Mouse (Mus musculus) stomach, postnatal 0 days (tissue): ENCODE measurements around the gene Zfp740. TPM values are rescaled to one million over a fixed set of nuclear protein-coding genes. Genes with fewer than 3 reads are reported as not detected.

Experiments
- ATAC-seq: fragments of 200-750 bp; cut with Nextera tagmentation; 2 replicates; pipeline ENCODE4 v1.8.0; 2017; ENCODE audit not compliant: low FRiP score, low TSS enrichment
- DNase-seq: peaks from one replicate; pipeline ENCODE4 v3.0.0-alpha.2; 2016; ENCODE audit warnings: low spot score
- H3K27ac ChIP-seq: fragments of 300-500 bp; sonication (generic); replicated peaks from 2 replicates; pipeline ENCODE4 v1.5.1; 2014; ENCODE audit warnings: mild to moderate bottlenecking, control low read depth
- H3K27me3 ChIP-seq: fragments of 300-500 bp; sonication (generic); 2 replicates; pipeline ENCODE4 v1.6.1; 2014; ENCODE audit warnings: low read length; ENCODE audit not compliant: control insufficient read depth, insufficient read depth
- H3K36me3 ChIP-seq: fragments of 300-500 bp; sonication (generic); 2 replicates; pipeline ENCODE4 v1.6.1; 2014; ENCODE audit warnings: low read length, mixed read lengths; ENCODE audit not compliant: control insufficient read depth, insufficient read depth
- H3K4me1 ChIP-seq: fragments of 300-500 bp; sonication (generic); replicated peaks from 2 replicates; pipeline ENCODE4 v1.6.1; 2014; ENCODE audit warnings: antibody characterized with exemption; ENCODE audit not compliant: control insufficient read depth, insufficient read depth
- H3K4me2 ChIP-seq: fragments of 300-500 bp; sonication (generic); replicated peaks from 2 replicates; pipeline ENCODE4 v1.6.1; 2014; ENCODE audit warnings: low read depth, mild to moderate bottlenecking, control low read depth, moderate library complexity
- H3K4me3 ChIP-seq: fragments of 300-500 bp; sonication (generic); 2 replicates; pipeline ENCODE4 v1.5.1; 2014; ENCODE audit warnings: low read depth, low read length, control low read depth
- H3K9ac ChIP-seq: fragments of 300-500 bp; sonication (generic); 2 replicates; pipeline ENCODE4 v1.6.1; 2014; ENCODE audit warnings: mild to moderate bottlenecking, low read length, control low read depth, mixed read lengths
- H3K9me3 ChIP-seq: fragments of 300-500 bp; sonication (generic); 2 replicates; pipeline ENCODE4 v1.6.1; 2016; ENCODE audit warnings: low read length; ENCODE audit not compliant: control insufficient read depth
- CTCF ChIP-seq: IDR thresholded peaks from 2 replicates; pipeline ENCODE4 v1.5.1; 2016; ENCODE audit warnings: antibody characterized with exemption, low read depth, mild to moderate bottlenecking, moderate library complexity
- EP300 ChIP-seq: optimal IDR thresholded peaks from 2 replicates; pipeline ENCODE3; 2016; ENCODE audit warnings: antibody characterized with exemption
- WGBS: fragments of 180-500 bp; shearing (Covaris S2); extraction: QIAGEN DNeasy Blood & Tissue Kit; methylation state at CpG from one replicate; pipeline ENCODE4 v1.1.7; 2014; 5-methylcytosine and 5-hydroxymethylcytosine counted together
- polyA plus RNA-seq: library from polyadenylated mRNA; unstranded; fragments of >200 nt; fragmentation: Nextera tagmentation; extraction: Ambion mirVana; gene quantifications from 2 replicates; pipeline ENCODE4 v1.2.1, GENCODE M21; 2015

The Zfp740 gene
- polyA plus RNA-seq, 1 experiment from 2014 or later, result 20.2 TPM

DNA sequence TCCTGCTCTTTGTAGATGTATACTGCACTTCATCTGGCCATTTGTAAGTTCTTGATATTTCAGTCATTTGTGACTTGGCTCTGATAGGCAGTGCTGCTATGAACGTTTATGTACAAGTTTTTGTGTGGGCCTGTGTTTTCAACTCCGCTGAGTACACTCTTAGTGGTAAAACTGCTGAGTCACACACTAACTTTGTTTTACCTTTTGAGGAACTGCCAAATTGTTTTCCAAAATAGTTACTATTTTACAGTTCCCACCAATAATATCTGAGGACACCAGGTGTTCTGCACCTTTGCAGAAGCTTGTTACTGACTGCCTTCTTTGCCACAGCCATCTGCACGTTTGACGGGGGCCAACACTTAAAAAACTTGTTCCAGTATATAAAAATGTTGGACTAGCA is 8.6 kb upstream of the Zfp740 start:
- no peak for TF ChIP-seq CTCF
- no peak for TF ChIP-seq EP300
- Histone ChIP-seq H3K27ac (no peak overlapping the region), H3K36me3 (no peaks in the 10 kb centered on the region), H3K4me3 (no peak overlapping the region), H3K4me1 (no peaks in the 10 kb centered on the region), H3K4me2 (no peak overlapping the region), H3K9ac (no peak overlapping the region), H3K9me3 (no peaks in the 10 kb centered on the region), H3K27me3 (no peaks in the 10 kb centered on the region)
- no peak for DNase-seq
- ATAC-seq, result no peak
- 61% methylated on average over 4 of the region's 4 CpGs for WGBS

DNA sequence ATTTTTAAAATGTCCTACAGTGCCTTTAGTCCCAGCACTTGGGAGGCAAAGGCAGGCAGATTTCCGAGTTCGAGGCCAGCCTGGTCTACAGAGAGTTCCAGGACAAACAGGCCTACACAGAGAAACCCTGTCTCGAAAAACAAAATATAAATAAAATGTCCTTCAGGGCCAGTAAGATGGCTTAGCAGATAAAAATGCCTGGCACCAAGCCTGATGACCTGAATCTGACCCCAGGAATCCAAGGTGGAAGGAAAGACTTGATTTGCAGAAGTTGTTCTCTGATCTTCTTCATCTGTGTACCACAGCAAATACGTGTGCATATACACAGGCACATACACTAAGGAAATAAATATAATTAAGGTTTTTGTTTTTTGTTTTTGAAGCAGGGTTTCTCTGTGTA is 7.7 kb upstream of the Zfp740 start:
- 74% methylated on average over 4 of the region's 4 CpGs for WGBS

DNA sequence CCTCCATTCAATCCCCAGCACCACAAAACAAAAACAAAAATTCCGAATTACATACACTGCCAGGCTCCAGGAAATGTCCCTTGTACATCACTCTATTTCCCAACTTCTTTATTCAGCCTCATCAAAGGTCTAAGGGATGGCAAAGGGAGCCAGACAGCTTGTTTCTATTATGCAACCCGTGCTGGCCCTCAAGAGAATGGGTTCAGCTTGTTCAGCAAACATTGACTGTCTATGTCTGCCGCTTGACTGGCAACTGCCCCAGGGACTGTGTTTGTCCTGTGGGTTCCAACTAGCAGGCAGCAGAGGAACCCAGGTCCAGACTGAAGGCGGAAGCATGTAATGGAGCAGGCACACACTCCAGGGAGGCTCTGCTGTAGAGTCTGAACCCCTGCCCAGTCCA is 4.2 kb upstream of the Zfp740 start:
- no peaks in the 10 kb centered on the region for H3K27me3 ChIP-seq
- H3K4me1 ChIP-seq, result no peaks in the 10 kb centered on the region
- TF ChIP-seq CTCF (no peak), EP300 (no peak)
- DNase-seq, result no peak
- no peak overlapping the region for H3K9ac ChIP-seq
- no peak for ATAC-seq
- H3K9me3 ChIP-seq, result no peaks in the 10 kb centered on the region
- no peak overlapping the region for H3K4me3 ChIP-seq
- H3K27ac ChIP-seq, result no peak overlapping the region
- H3K4me2 ChIP-seq, result no peak overlapping the region
- 62% methylated on average over 4 of the region's 4 CpGs for WGBS
- no peaks in the 10 kb centered on the region for H3K36me3 ChIP-seq

More for the DNA sequence above, 7.7 kb upstream of the Zfp740 start:
- Histone ChIP-seq H3K36me3 (no peaks in the 10 kb centered on the region), H3K4me1 (no peaks in the 10 kb centered on the region), H3K9ac (no peak overlapping the region), H3K4me3 (no peak overlapping the region), H3K9me3 (no peaks in the 10 kb centered on the region), H3K27me3 (no peaks in the 10 kb centered on the region), H3K4me2 (no peak overlapping the region), H3K27ac (no peak overlapping the region)
- TF ChIP-seq EP300 (no peak), CTCF (no peak)
- DNase-seq (no peak), ATAC-seq (no peak)

DNA sequence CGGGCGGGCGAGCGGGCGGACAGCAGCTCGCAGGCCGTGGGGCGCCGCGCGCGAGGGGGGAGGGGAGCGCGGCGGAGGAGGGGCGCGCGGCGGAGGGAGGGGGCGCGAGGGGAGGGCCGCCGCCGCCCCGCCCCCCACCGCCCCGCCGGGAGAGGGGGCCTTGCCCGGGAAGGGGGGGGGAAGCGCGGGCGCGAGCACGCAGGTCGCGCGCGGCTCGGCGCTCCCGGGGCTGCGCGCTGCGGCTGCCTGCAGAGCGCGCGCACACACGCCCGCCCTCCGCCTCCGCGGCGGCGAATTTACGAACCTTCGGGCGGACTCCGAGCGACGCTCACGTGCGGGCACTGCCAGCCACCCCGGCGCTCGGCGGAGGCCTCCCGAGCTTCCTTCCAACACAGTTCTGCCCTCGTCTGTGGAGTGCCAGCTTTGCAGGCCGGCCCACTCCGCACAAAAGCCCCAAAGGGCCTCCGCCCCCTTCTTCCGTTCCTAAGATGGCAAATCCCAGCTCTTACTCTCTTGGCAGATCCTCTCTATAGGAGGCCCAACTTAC is 859 bp downstream of the Zfp740 start:
- H3K4me2 ChIP-seq, result peak overlapping the region; percentile 64
- TF ChIP-seq EP300 (no peak), CTCF (peak; percentile 30)
- no peaks in the 10 kb centered on the region for H3K9me3 ChIP-seq
- H3K27me3 ChIP-seq, result no peaks in the 10 kb centered on the region
- H3K36me3 ChIP-seq, result peaks cover 15% of the 10 kb centered on the region
- H3K9ac ChIP-seq, result peak overlapping the region; percentile 98
- H3K27ac ChIP-seq, result peak overlapping the region; percentile 100
- 0% methylated on average over 13 of the region's 72 CpGs for WGBS
- peak; percentile 77 for DNase-seq
- no peaks in the 10 kb centered on the region; the same call in 1 of the 2 replicates for H3K4me1 ChIP-seq
- ATAC-seq, result peak; percentile 44
- H3K4me3 ChIP-seq, result peak overlapping the region; percentile 76

DNA sequence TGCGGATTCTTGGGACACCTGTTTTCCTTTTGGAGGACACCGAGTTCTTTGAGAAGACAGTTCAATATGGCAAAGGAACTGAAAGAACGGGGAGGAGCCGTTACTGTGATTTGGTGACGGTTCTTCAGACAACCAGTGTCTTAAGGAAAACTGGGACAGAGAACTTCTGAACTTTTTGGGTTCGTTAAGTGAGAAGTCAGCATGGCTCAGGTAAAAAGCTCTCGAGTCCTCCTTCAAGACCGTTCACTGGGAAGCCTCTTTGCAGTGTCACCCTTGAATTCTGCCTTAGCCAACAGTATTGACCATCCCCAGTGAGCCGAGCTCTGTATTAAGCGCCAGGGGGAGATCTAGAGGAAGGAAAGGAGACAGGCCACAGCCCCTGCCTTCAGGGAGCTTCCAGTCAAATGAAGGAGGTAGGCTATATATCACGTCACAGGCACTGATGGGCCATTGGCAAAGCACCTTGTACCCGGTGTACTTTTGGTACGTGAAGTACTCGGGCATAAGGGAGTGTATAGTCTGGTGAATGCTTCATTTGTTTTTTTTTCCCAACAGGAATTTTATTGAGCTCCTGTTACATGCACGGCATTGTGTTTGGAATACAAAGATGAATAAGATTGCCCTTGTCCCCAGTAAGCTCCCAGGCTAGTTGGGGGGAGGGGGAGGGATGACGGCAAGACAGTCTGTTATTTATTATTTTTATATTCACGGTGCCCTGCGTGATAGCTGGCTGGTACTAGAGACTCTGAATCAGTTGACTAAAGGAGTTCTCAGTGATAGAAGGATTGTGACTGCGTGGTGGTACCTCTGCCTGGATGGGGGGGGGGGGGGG is 1.8 kb downstream of the Zfp740 start, which contains the start of gene Csad:
Csad (minus strand) TSS at position 51 of the 832 bp plus-strand sequence.
- H3K36me3 ChIP-seq, result peaks cover 21% of the 10 kb centered on the region
- no peaks in the 10 kb centered on the region for H3K9me3 ChIP-seq
- peak within 1 kb of the TSS; percentile 98 for H3K9ac ChIP-seq
- H3K4me1 ChIP-seq, result no peaks in the 10 kb centered on the region; the same call in 1 of the 2 replicates
- no peak for ATAC-seq
- TF ChIP-seq EP300 (no peak), CTCF (peak; percentile 16)
- H3K27me3 ChIP-seq, result no peaks in the 10 kb centered on the region
- peak within 1 kb of the TSS; percentile 100 for H3K27ac ChIP-seq
- peak within 1 kb of the TSS; percentile 76 for H3K4me3 ChIP-seq
- WGBS, result 38% methylated on average over 19 of the region's 19 CpGs
- H3K4me2 ChIP-seq, result peak within 1 kb of the TSS; percentile 64
- DNase-seq, result no peak

DNA sequence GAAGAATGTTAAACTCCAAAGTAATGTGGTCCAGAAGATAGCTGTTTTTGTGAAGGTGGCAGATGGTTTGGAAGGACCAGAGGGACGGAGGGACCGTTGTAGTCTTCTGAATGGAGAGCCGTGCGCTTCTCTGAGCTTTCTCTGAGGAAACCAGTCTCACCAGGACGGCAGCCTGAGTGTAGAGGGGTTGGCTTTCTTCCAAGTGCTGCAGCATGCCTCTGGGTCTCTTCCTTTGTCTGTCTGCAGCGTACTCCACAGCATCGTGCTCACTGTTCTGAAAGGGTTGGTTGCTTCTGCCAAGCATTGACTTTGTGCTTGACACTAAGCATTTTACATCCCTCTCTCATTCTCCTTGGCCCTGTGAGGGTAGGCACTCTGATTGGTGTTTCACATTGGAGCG is 2.7 kb downstream of the Zfp740 start:
- TF ChIP-seq CTCF (no peak), EP300 (no peak)
- Histone ChIP-seq H3K4me3 (0 out of 2 replicates have a peak overlapping the region, but pooled peaks have one; percentile 76), H3K4me1 (no peaks in the 10 kb centered on the region; the same call in 1 of the 2 replicates), H3K27ac (no peak overlapping the region; the same call in 1 of the 2 replicates), H3K9me3 (no peaks in the 10 kb centered on the region), H3K4me2 (peak overlapping the region; percentile 64), H3K27me3 (no peaks in the 10 kb centered on the region), H3K36me3 (peaks cover 27% of the 10 kb centered on the region), H3K9ac (peak overlapping the region; percentile 38; the same call in 1 of the 2 replicates)
- ATAC-seq (no peak), DNase-seq (no peak)
- 22% methylated on average over 8 of the region's 8 CpGs for WGBS
